Mouse (Mus musculus) urinary bladder, adult 2 months (tissue): ENCODE measurements around the gene Mrps2. TPM values are rescaled to one million over a fixed set of nuclear protein-coding genes. Genes with fewer than 3 reads are reported as not detected.

ENCODE experiments used
- DNase-seq: peaks from one replicate; pipeline ENCODE4 v3.0.0; 2022; ENCODE audit warnings: low spot score
- polyA plus RNA-seq: library from polyadenylated mRNA; depleted of rRNA; stranded (reverse); fragments of >200 nt; gene quantifications from 2 replicates; pipeline ENCODE4 v1.2.3, GENCODE M21; 2012; rRNA removed

Mrps2 gene
- 28.2 and 30.9 TPM in 2 replicates for polyA plus RNA-seq

- DNase-seq = peak; percentile 82
These were observed at the start of gene Mrps2 for GRCm38 (mm10) chr2:28467860-28468485. TSS of gene Mrps2 (plus strand) at chr2:28468066.

DNA sequence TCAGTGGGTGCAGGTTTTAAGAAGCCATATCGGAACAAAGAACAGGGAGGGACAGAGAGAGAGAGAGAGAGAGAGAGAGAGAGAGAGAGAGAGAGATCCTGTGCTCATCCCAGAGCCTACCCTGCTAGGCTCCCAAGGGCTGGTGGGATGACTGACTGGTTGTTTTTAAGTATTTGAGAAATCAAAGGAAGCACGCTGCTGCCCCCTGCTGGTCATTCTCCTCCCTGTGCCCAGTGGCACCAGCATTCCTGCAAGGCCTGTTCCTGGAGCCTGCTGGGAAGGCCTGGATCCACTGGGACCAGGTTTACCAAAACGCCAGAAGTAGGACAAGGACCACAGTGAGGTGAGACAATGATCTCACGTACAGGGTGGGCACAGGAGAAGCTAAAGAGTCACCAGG lies 48.0 kb upstream of the Mrps2 start:
- peak; percentile 66 for DNase-seq

DNA sequence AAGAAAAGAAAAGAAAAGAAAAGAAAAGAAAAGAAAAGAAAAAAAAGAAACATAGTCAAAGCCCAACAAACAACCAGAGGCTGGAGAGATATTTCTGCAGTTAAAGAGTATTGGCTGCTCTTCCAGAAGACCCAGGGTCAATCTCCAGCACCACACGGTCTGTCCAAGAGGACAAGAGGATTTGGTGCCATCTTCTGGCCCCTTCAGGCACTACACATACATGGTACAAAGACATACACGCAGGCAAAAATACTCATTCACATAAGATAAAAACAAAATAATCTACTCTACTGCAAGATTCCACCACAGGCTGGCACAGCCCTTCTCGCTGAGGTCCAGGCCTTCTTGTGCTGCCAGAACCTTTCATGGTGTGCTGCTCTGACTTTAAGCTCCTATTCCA lies 44.7 kb upstream of the Mrps2 start:
- DNase-seq = no peak

- DNase-seq = no peak
These were observed 40.6 kb upstream of the Mrps2 start for GRCm38 (mm10) chr2:28427226-28427625.

GRCm38 (mm10) chr2:28430846-28431245 lies 37.0 kb upstream of the Mrps2 start:
- DNase-seq = no peak

DNA sequence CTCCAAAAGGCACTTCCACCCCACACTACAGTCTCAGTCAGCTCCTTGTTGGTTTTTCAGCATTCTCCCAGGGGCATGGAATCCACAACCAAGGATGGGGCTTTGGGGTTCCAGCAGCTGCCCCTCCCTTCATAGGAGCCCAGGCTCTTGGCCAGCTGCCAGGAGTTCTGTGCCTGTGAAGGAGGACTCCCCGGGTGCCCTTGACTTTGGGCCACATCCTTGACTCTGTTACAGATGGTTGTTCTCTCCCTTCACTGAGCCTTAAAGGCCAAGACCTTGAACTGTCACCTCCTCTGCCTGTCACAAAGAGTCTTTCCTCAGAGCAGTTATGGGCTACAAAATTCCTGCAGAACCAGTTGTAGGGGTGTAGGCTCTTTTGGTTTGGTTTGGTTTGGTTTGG lies 35.1 kb upstream of the Mrps2 start:
- DNase-seq = no peak

DNA sequence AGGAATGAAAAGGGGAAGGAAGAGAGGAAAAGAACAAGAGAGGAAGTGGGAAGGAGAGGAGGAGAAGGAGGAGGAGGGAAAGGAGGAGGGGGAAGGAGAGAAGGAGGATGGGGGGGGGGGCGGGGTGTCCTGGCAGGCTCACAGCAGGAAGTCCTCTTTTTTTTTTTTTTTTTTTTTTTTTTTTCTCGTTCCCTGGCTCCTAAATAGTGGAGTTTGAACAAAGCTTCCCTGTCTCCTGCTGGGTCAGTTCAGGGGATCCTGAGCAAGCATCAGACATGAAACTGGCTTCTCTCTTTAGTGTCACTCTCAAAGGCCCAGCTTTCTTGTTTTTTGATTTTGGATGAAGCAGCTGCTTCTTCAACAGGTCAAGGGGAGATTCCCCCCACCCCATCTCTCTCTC lies 34.4 kb upstream of the Mrps2 start:
- no peak for DNase-seq

- no peak for DNase-seq
These were observed 32.5 kb upstream of the Mrps2 start for GRCm38 (mm10) chr2:28435401-28435800.

DNA sequence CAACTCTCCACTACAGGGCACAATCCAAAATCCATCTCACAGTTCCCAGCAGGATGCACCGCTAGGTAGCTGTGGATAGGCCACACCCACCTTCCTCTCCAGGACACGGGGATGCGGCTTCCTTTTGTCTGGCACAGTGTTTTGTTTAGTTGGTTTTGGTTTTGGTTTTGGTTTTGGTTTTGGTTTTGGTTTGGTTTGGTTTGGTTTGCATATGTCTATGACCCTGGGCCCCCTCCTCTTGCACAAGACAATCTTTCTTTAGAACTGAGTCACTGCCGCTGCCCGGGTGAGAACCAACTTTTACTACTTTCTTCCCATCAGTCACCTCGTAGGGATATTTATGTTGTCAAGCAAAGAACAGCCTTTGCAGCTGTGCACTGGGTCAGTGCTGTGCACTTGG lies 27.0 kb upstream of the Mrps2 start:
- no peak for DNase-seq

GRCm38 (mm10) chr2:28445082-28445481 lies 22.8 kb upstream of the Mrps2 start:
- no peak for DNase-seq

GRCm38 (mm10) chr2:28446181-28446514 lies 21.7 kb upstream of the Mrps2 start:
- no peak for DNase-seq

DNA sequence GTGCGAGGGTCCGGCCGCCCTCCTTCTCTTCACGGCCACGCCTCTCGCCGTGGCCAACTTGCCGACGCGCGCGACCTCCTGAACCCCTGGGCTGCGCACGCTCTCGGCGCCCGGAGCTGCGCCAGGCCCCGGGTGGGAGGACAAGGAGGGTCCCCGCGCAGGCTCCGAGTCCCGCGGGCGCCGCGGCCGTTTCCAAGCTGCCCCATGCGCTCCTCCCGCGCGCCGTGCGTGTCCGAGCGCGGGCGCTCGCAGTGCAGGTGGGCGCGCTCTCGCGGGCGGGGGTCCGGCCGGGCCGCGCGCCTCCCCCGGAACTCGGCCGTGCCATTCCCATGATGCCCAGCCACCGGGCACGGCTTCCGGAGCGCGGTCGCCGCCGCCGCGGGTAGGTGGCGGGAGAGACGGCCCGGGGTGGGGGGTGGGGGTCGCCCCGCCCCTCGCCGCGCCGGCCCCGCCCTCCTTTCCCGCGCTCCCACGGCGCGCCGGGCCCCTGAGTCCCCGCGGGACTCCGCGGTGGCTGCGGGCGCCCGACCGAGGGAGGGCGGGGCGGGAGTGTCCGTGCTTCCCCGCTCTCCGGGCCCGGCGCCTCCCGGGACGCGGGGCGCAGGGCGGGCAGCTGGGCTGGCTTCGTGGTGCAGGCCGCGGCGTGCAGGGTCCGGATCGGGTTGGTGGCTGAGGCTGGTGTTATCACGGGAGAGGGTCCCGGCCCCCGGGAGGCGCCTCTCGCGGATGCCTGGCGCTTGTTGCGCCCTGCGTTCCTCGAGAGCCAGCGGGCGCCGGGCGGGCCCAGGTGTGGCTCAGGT lies 21.2 kb upstream of the Mrps2 start, which contains the start of gene Ppp1r26:
Ppp1r26 (plus strand) TSS at position 286 of the 800 bp plus-strand sequence.
- DNase-seq = peak; percentile 45

DNA sequence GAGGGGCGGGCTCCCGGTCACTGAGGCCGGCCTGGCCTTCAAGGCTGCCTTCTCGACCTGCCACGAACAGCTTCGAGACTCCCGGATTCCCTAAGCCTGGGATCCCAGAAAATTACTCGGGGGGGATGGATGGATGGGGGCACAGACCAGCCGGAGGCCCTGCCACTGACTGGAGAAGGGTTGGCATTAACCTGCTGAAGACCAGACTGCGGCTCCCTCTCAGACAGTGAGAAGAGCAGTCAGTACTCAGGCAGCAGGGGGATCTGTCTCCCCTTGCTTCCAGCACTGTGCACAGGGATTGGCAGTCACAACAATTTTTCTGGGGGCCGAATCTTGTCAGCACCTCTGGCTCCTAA lies 20.6 kb upstream of the Mrps2 start:
- no peak for DNase-seq

DNA sequence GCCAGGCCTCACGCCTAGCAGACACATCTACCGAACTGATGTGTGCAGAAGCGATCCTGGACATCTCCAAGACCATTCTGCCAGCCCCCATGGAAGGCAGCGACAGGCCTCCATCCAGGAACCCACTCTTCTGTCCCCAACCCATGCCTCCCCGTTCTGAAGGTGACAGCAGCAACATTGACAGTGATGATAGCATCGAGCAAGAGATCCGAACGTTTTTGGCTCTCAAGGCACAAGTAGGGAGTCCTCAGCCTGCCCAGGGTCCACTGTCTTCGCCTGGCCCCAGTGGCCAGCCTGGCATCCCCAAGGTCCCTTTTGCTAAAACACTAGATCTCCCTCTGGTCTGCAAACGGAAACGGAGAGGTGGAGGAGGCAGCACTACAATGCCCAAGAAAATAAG lies 16.2 kb upstream of the Mrps2 start:
- no peak for DNase-seq

GRCm38 (mm10) chr2:28453539-28453938 lies 14.3 kb upstream of the Mrps2 start:
- no peak for DNase-seq

DNA sequence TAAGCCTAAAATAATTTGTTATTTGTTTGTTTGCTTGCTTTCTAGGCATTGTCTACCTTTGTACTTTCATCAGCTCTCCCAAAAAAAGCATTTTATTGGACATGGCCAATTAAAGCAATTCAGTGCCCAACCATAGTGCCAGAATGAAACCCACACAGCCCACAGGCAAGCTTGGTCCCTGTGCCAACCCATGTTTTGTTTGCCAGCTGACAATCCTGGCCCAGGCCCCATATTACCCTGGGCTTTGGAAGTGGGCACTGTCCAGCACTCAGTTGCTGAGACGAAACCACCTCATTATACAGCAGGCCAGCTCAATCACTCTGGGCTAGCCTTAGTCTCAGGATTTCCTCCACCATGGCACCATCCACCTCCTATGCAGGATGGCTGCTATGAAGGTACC lies 11.2 kb upstream of the Mrps2 start:
- DNase-seq = no peak

DNA sequence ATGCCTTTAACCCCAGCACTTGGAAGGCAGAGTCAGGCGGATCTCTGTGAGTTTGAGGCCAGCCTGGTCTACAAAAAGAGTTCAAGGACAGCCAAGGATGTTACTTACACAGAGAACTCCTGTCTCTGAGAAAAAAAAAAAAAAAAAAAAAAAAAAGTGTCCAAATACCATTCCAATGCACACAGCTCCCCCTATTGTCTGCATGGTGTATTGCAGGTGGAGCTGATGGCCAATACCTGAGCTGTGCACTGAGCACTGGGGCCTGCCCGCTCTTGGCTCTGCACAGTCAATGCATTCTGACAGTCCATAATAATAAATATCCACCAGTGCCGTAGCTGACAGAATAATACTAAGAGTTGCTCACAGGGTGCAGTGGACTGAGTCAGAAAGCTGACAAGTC lies 3.9 kb upstream of the Mrps2 start:
- no peak for DNase-seq

DNA sequence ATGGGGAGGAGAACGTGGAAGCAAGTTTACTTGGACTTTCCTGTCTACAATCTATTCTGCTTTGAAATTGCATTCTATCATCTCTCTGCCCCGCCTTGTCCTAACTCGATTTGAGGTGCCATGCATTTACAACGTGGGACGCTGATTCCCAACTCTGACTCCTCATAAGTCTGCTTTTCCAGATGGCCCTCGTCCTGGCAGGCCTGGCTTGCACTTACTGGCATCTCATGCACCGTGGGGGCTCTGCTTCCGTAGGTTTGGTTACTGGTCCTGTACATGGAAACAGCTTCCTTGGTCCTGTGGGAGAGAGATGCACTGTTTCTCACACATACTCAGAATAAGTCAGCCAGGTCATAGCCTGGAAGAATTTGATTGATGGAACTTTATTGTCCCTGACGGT lies 2.9 kb upstream of the Mrps2 start:
- DNase-seq = no peak

DNA sequence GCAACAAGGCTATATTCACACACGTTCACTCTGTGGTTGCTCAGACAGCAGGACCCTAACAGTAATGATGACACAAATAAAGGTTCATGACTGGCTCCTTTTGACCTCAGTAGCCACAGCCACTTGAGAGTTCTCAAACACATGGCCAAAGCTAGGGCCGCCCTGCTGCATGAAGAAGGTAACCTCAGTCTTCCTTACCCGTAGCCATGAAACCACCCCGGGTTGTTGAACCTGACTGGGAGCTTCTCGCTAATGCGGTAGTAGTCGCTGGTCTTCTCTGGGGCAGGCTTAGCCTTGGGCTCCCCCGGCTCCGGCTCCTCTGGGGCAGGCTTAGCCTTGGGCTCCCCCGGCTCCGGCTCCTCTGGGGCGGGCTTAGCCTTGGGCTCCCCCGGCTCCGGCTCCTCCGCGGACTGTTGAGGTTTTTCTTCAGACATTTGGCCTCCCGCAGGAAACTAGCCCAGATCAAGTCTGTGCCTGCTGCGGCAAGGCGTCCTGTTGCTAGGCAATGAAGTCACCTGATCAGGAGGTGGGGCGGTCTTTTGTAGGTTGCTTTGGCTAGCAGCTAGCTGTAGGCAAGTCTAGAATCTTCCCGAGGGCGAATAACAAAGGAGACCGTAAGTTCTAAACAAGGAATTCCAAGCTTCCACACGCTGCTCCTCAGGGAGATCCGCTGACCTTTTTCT lies 1.9 kb upstream of the Mrps2 start, which contains the start of gene 1700007K13Rik:
1700007K13Rik (minus strand) TSS at position 497 of the 683 bp plus-strand sequence.
- DNase-seq = peak; percentile 39

DNA sequence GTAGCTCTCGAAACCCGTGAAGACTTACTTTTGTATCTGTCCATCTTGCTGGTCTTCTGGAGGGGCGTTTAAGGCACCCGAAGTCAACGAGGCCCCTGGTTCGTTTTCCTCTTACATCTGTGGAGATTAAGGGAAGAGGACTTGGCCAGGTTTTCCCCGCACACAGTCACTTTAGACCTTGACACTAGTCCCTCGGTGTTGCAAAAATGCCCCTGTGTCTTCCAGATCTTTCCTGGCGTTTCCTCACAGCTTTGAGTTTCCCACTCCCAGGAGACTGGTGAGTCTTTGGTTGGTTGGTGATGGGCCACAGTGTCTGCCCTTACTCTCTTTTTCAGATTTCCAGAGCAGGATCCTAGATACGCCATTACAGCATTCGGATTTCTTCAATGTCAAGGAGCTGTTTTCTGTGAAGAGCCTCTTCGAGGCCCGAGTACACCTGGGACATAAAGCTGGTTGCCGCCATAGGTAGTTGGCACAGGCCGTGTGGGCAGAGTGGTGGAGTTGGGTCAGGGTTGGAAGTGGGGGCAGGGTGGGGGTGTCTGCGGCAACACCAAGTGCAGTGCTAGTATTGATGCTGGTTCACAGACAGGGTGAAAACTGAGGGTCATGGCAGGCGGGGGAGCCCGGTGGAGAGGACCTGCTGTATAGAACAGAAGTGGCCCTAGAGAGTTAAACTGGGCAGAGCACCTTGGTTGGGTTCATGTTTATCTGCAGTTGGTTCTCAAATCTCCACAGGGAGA lies 790 bp downstream of the Mrps2 start:
- DNase-seq = no peak

DNA sequence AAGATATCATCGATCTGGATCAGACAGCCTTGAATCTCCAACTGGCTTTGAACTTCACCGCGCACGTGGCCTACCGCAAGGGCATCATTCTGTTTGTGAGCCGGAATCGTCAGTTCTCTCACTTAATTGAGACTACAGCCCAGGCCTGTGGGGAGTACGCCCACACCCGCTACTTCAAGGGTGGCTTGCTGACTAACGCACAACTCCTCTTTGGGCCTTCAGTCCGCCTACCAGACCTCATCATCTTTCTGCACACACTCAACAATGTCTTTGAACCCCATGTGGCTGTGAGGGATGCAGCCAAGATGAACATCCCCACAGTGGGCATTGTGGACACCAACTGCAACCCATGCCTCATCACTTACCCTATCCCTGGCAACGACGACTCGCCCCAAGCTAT lies 1.6 kb downstream of the Mrps2 start:
- DNase-seq = no peak

- no peak for DNase-seq
These were observed 2.7 kb downstream of the Mrps2 start for GRCm38 (mm10) chr2:28470591-28470990.
